Mouse (Mus musculus) bone marrow macrophage, adult 2 months (primary cell): ENCODE measurements around the gene Olfr1095. TPM values are rescaled to one million over a fixed set of nuclear protein-coding genes. Genes with fewer than 3 reads are reported as not detected.

ENCODE experiments used
- H3K27ac ChIP-seq: 2 replicates; pipeline ENCODE4 v1.5.1; 2012; ENCODE audit warnings: low read depth, low read length; ENCODE audit not compliant: insufficient read depth
- H3K4me1 ChIP-seq: 2 replicates; pipeline ENCODE4 v1.6.1; 2012; ENCODE audit warnings: low read length; ENCODE audit not compliant: control insufficient read depth, insufficient read depth
- H3K4me3 ChIP-seq: 2 replicates; pipeline ENCODE4 v1.5.1; 2012; ENCODE audit warnings: mild to moderate bottlenecking, low read length, moderate library complexity; ENCODE audit not compliant: insufficient read depth
- CTCF ChIP-seq: IDR thresholded peaks from 2 replicates; pipeline ENCODE4 v1.5.1; 2012; ENCODE audit warnings: low read depth, mild to moderate bottlenecking, low read length, moderate library complexity
- POLR2A ChIP-seq: IDR thresholded peaks from 2 replicates; pipeline ENCODE4 v1.6.1; 2012; ENCODE audit warnings: mild to moderate bottlenecking, low read depth, low read length, borderline replicate concordance
- polyA plus RNA-seq: library from polyadenylated mRNA; stranded (reverse); fragments of >200 nt; gene quantifications from 2 replicates; pipeline ENCODE4 v1.2.4, GENCODE M21; 2012; ENCODE audit not compliant: missing spikeins, insufficient read depth, insufficient read length

Gene Olfr1095
- not detected in 2 replicates for polyA plus RNA-seq

- TF ChIP-seq POLR2A (no peak), CTCF (no peak)
- no peak within 1 kb of the TSS for H3K27ac ChIP-seq
- H3K4me3 ChIP-seq: no peak within 1 kb of the TSS
- no peaks in the 10 kb centered on the region for H3K4me1 ChIP-seq
These were observed at the start of gene Olfr1095 for GRCm38 (mm10) chr2:86851596-86851995. Gene Olfr1095 (minus strand): TSS chr2:86851696.

GRCm38 (mm10) chr2:86892116-86892515 lies 40.6 kb upstream of the Olfr1095 start, which contains the start of gene Olfr1097:
Gene Olfr1097 (minus strand): TSS chr2:86892216.
- H3K4me3 ChIP-seq: no peak within 1 kb of the TSS
- TF ChIP-seq POLR2A (no peak), CTCF (no peak)
- H3K27ac ChIP-seq: no peak within 1 kb of the TSS
- H3K4me1 ChIP-seq: no peaks in the 10 kb centered on the region

- no peaks in the 10 kb centered on the region for H3K4me1 ChIP-seq
- no peak for TF ChIP-seq CTCF
- no peak for TF ChIP-seq POLR2A
- no peak within 1 kb of the TSS for H3K27ac ChIP-seq
- H3K4me3 ChIP-seq: no peak within 1 kb of the TSS
These were observed 23.2 kb upstream of the Olfr1095 start, which contains the start of gene Gm13723 for GRCm38 (mm10) chr2:86874702-86875101. Gene Gm13723 (minus strand): TSS chr2:86874802.

DNA sequence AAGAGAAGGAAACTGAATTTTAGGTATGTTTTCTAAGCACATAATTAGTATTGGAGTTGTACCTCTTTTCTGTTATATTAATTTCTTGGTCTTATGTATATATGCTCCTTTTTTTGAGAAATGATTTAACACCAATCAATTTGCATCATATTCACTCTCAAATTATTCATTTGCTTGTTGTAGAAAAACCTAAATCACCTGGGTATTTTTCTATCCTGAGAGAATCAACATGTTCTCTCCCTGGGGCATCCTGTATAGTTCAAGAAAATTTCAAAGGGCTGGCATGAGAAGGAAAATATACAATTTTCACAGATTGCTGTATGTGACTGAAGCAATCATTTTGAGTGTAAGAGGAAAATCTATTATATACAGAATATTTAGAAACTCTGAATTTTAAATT lies 27.1 kb downstream of the Olfr1095 start, which contains the start of gene Olfr1094:
Olfr1094 (plus strand) TSS at position 301 of the 400 bp plus-strand sequence.
- TF ChIP-seq CTCF: no peak
- no peak for TF ChIP-seq POLR2A
- H3K27ac ChIP-seq: no peak within 1 kb of the TSS
- no peaks in the 10 kb centered on the region for H3K4me1 ChIP-seq
- H3K4me3 ChIP-seq: no peak within 1 kb of the TSS

DNA sequence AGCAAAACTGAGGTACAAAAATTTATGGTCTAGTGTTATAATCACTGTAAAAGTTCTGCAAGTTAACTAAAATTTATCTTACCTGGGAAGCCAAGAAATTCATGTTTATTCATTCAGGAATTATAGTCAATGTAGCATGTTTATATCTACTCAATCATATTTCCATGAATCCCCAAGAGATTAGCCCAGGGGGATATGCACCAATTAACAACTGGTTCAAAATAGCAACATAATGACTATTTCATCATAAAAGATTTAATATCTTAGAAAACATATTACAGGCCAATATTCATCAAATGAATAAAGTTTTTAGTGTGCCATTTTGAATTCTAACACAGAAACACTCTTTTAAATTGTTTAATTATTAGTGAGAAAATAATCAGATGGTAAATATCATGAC lies 41.6 kb downstream of the Olfr1095 start, which contains the start of gene Olfr141:
Olfr141 (minus strand) TSS at position 101 of the 400 bp plus-strand sequence.
- Histone ChIP-seq H3K4me3 (no peak within 1 kb of the TSS), H3K4me1 (no peaks in the 10 kb centered on the region), H3K27ac (no peak within 1 kb of the TSS)
- no peak for TF ChIP-seq POLR2A
- TF ChIP-seq CTCF: no peak

Other genes with a start within 250 kb of the Olfr1095 start
- gene Olfr1084, start 212.0 kb downstream of the Olfr1095 start, polyA plus RNA-seq: not detected in 2 replicates
- gene Olfr1085, start 189.7 kb downstream of the Olfr1095 start, polyA plus RNA-seq: 0.16 TPM in 1 of 2 replicates, not detected in the other
- not detected in 2 replicates for gene Olfr1086, start 171.6 kb downstream of the Olfr1095 start, polyA plus RNA-seq
- gene Olfr1087, start 153.3 kb downstream of the Olfr1095 start, polyA plus RNA-seq: not detected in 2 replicates
- not detected in 2 replicates for gene Olfr1089, start 118.0 kb downstream of the Olfr1095 start, polyA plus RNA-seq
- 0.63 TPM in 1 of 2 replicates, not detected in the other for gene Olfr1090, start 92.7 kb downstream of the Olfr1095 start, polyA plus RNA-seq
- not detected in 2 replicates for gene Olfr1093, start 69.2 kb downstream of the Olfr1095 start, polyA plus RNA-seq
- gene Olfr141, start 41.7 kb downstream of the Olfr1095 start, polyA plus RNA-seq: not detected in 2 replicates
- not detected in 2 replicates for gene Olfr1094, start 27.0 kb downstream of the Olfr1095 start, polyA plus RNA-seq
- not detected in 2 replicates for gene Gm13723, start 23.1 kb upstream of the Olfr1095 start, polyA plus RNA-seq
- 0.17 TPM in 1 of 2 replicates, not detected in the other for gene Olfr1097, start 40.5 kb upstream of the Olfr1095 start, polyA plus RNA-seq
- gene Olfr1098, start 72.8 kb upstream of the Olfr1095 start, polyA plus RNA-seq: not detected in 2 replicates
- not detected in 2 replicates for gene Olfr1099, start 109.0 kb upstream of the Olfr1095 start, polyA plus RNA-seq
- gene Olfr1100, start 128.3 kb upstream of the Olfr1095 start, polyA plus RNA-seq: not detected in 2 replicates
- gene Olfr1101, start 139.5 kb upstream of the Olfr1095 start, polyA plus RNA-seq: not detected in 2 replicates
- not detected in 2 replicates for gene Olfr1102, start 146.7 kb upstream of the Olfr1095 start, polyA plus RNA-seq
- gene Olfr1104, start 175.4 kb upstream of the Olfr1095 start, polyA plus RNA-seq: not detected in 2 replicates
- not detected in 2 replicates for gene Olfr1105, start 184.8 kb upstream of the Olfr1095 start, polyA plus RNA-seq
- gene Olfr1106, start 200.6 kb upstream of the Olfr1095 start, polyA plus RNA-seq: not detected in 2 replicates
- not detected in 2 replicates for gene Olfr1107, start 224.1 kb upstream of the Olfr1095 start, polyA plus RNA-seq
- 0.33 TPM in 1 of 2 replicates, not detected in the other for gene Olfr1109, start 244.3 kb upstream of the Olfr1095 start, polyA plus RNA-seq